Mouse (Mus musculus): ENCODE measurements around the gene Lrrc20. TPM values are rescaled to one million over a fixed set of nuclear protein-coding genes. Genes with fewer than 3 reads are reported as not detected.

The Lrrc20 gene
- polyA plus RNA-seq, 1 experiment = 5.8 TPM

DNA sequence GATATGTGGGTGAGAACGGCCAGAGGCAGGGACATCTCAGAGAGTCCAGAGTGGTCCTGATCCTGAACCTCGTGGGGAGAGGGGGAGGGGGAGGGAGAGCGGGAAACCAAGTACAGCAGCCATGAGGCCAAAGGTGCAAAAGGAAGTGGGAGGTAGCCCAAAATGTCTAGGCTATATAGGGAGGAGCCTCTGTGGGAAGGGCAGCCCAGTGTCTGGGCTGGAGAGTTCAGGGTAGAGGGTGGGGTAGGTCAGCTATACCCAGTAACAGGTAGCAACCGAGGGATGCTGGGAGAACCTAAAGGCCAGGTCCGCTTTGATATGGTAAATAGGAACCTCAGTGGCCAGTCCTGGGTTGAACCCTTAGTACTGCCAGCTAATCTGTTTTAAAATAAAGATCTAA lies 149.2 kb downstream of the Lrrc20 start:
- Histone ChIP-seq H3K36me3 (ENCODE audit: control insufficient read depth, insufficient read depth, low read length) (no peaks in the 10 kb centered on the region), H3K4me1 (ENCODE audit: control insufficient read depth, insufficient read depth, insufficient read length) (peaks cover 3% of the 10 kb centered on the region; the same call in 1 of the 2 replicates), H3K27ac (ENCODE audit: insufficient read depth, low read length) (no peak overlapping the region), H3K4me3 (ENCODE audit: extremely low read depth, insufficient read depth, insufficient read length) (no peak overlapping the region), H3K27me3 (ENCODE audit: control insufficient read depth, insufficient read depth, low read length) (peaks cover 8% of the 10 kb centered on the region; the same call in 1 of the 2 replicates)
- DNase-seq (ENCODE audit: low read depth in 1 of 2, low spot score in 2 of 2) = no peak
- TF ChIP-seq POLR2A (IDR thresholded peaks at IDR 0.05; ENCODE audit: low read depth, low read length) (no peak), CTCF (IDR thresholded peaks at IDR 0.05; ENCODE audit: extremely low read depth, insufficient read depth, insufficient read length, insufficient replicate concordance) (no peak)
- WGBS = 69% methylated on average over 5 of the region's 5 CpGs

DNA sequence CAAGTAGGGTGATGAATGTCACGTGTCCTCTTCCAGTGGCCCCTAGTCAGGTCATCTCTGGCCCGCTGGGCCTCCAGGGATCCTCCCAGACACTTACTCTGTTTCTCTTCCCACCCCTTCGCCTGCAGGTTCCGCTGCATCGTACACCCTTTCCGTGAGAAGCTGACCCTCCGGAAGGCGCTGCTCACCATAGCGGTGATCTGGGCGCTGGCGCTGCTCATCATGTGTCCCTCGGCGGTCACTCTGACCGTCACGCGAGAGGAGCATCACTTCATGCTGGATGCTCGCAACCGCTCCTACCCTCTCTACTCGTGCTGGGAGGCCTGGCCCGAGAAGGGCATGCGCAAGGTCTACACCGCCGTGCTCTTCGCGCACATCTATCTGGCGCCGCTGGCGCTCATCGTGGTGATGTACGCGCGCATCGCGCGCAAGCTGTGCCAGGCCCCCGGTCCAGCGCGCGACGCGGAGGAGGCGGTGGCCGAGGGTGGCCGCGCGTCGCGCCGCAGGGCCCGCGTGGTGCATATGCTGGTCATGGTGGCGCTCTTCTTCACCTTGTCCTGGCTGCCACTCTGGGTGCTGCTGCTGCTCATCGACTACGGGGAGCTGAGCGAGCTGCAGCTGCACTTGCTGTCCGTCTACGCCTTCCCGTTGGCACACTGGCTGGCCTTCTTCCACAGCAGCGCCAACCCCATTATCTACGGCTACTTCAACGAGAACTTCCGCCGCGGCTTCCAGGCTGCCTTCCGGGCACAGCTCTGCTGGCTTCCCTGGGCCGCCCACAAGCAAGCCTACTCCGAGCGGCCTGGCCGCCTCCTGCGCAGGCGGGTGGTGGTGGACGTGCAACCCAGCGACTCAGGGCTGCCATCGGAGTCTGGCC lies 150.0 kb downstream of the Lrrc20 start:
- Histone ChIP-seq H3K27ac (ENCODE audit: insufficient read depth, low read length) (no peak overlapping the region), H3K4me3 (ENCODE audit: extremely low read depth, insufficient read depth, insufficient read length) (peak overlapping the region; percentile 26; the same call in 1 of the 2 replicates), H3K4me1 (ENCODE audit: control insufficient read depth, insufficient read depth, insufficient read length) (peaks cover 3% of the 10 kb centered on the region; the same call in 1 of the 2 replicates), H3K36me3 (ENCODE audit: control insufficient read depth, insufficient read depth, low read length) (no peaks in the 10 kb centered on the region), H3K27me3 (ENCODE audit: control insufficient read depth, insufficient read depth, low read length) (peaks cover 8% of the 10 kb centered on the region; the same call in 1 of the 2 replicates)
- no peak for TF ChIP-seq CTCF (IDR thresholded peaks at IDR 0.05; ENCODE audit: extremely low read depth, insufficient read depth, insufficient read length, insufficient replicate concordance)
- TF ChIP-seq POLR2A (IDR thresholded peaks at IDR 0.05; ENCODE audit: low read depth, low read length) = no peak
- DNase-seq (ENCODE audit: low read depth in 1 of 2, low spot score in 2 of 2) = no peak
- 5% methylated on average over 74 of the region's 74 CpGs for WGBS

DNA sequence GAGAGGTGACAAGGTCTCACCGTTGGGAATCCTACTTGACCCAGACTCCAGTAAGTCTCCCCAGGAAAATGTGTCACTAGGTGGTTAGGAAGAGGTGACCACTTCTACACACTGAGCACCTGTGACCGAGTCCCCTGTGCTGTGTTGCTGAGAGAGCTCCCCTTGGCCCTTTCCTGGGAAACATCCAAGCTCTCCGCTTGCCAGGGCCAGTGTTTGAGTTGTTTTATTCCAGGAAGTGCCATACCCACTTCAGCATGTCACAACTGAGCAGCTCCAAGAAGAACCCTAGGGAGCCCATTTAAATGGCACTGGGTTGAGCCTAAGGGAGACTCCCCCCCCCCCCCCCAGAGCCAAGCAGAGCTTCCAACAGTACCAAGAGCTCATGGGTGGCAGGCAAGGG lies 150.9 kb downstream of the Lrrc20 start:
- Histone ChIP-seq H3K4me1 (ENCODE audit: control insufficient read depth, insufficient read depth, insufficient read length) (peaks cover 3% of the 10 kb centered on the region; the same call in 1 of the 2 replicates), H3K36me3 (ENCODE audit: control insufficient read depth, insufficient read depth, low read length) (no peaks in the 10 kb centered on the region), H3K27ac (ENCODE audit: insufficient read depth, low read length) (no peak overlapping the region), H3K27me3 (ENCODE audit: control insufficient read depth, insufficient read depth, low read length) (peaks cover 8% of the 10 kb centered on the region; the same call in 1 of the 2 replicates), H3K4me3 (ENCODE audit: extremely low read depth, insufficient read depth, insufficient read length) (no peak overlapping the region)
- no peak for DNase-seq (ENCODE audit: low read depth in 1 of 2, low spot score in 2 of 2)
- TF ChIP-seq POLR2A (IDR thresholded peaks at IDR 0.05; ENCODE audit: low read depth, low read length) = no peak
- no peak for TF ChIP-seq CTCF (IDR thresholded peaks at IDR 0.05; ENCODE audit: extremely low read depth, insufficient read depth, insufficient read length, insufficient replicate concordance)
- WGBS = 84% methylated on average over 3 of the region's 3 CpGs

DNA sequence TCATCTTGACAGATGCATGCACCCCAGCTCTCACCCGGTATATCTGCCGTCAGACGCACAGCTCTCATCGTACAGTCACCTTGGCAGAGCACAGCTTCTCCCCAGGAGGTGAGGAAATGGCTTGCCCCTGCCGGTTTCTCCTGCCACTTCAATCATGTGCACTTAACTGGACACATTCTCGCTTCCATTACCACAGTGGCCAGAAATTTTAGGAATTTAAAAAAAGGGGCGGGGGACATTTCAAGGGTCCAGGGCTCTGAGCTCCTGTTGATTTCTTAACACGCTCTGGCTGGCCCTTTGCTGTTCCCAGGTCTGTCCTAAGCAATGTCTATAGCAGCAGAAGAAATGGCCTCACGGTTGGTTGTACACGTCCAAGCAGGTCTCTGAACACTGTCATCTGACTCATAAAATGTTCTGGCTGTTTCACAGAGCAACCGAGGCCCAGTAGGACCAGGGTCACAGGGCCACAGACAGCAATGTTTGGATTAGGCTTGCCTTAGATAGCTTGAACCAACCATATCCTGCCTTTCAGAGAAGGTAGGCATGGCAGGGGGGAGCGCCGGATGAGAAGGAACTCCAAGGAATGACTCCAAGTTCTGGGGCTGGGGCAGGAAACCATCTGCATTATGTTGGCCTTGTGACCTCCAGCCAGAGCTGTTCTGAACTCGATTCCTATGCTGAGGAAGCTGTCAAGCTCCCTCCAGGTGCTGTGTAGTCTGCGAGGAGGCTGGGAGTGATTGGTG lies 151.8 kb downstream of the Lrrc20 start:
- no peak overlapping the region for H3K4me3 ChIP-seq (ENCODE audit: extremely low read depth, insufficient read depth, insufficient read length)
- H3K4me1 ChIP-seq (ENCODE audit: control insufficient read depth, insufficient read depth, insufficient read length) = peaks cover 3% of the 10 kb centered on the region; the same call in 1 of the 2 replicates
- WGBS = 87% methylated on average over 15 of the region's 15 CpGs
- no peaks in the 10 kb centered on the region for H3K36me3 ChIP-seq (ENCODE audit: control insufficient read depth, insufficient read depth, low read length)
- TF ChIP-seq POLR2A (IDR thresholded peaks at IDR 0.05; ENCODE audit: low read depth, low read length) = no peak
- TF ChIP-seq CTCF (IDR thresholded peaks at IDR 0.05; ENCODE audit: extremely low read depth, insufficient read depth, insufficient read length, insufficient replicate concordance) = no peak
- no peak overlapping the region for H3K27ac ChIP-seq (ENCODE audit: insufficient read depth, low read length)
- peaks cover 8% of the 10 kb centered on the region; the same call in 1 of the 2 replicates for H3K27me3 ChIP-seq (ENCODE audit: control insufficient read depth, insufficient read depth, low read length)
- DNase-seq (ENCODE audit: low read depth in 1 of 2, low spot score in 2 of 2) = no peak

DNA sequence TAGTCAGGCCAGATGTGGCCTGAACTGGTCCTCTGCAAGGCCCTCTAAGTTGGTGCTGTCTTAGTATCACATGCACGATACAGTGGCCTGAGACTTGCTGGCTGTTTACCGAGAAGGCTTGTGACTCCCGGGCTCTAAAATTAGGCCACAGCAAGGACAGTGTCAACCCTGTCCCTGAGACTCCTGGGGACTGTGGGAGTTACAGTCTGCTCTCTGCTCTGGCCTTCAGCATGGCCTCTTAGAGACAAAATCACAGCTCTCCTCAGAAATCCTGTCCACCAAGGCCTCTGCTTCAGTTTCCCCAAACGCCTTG lies 152.3 kb downstream of the Lrrc20 start:
- H3K27me3 ChIP-seq (ENCODE audit: control insufficient read depth, insufficient read depth, low read length) = peaks cover 8% of the 10 kb centered on the region; the same call in 1 of the 2 replicates
- no peak for DNase-seq (ENCODE audit: low read depth in 1 of 2, low spot score in 2 of 2)
- no peak for TF ChIP-seq POLR2A (IDR thresholded peaks at IDR 0.05; ENCODE audit: low read depth, low read length)
- no peak for TF ChIP-seq CTCF (IDR thresholded peaks at IDR 0.05; ENCODE audit: extremely low read depth, insufficient read depth, insufficient read length, insufficient replicate concordance)

More for the DNA sequence above, 152.3 kb downstream of the Lrrc20 start:
- no peak overlapping the region for H3K4me3 ChIP-seq (ENCODE audit: extremely low read depth, insufficient read depth, insufficient read length)
- no peak overlapping the region for H3K27ac ChIP-seq (ENCODE audit: insufficient read depth, low read length)
- WGBS = 81% methylated on average over 4 of the region's 4 CpGs
- H3K4me1 ChIP-seq (ENCODE audit: control insufficient read depth, insufficient read depth, insufficient read length) = peaks cover 3% of the 10 kb centered on the region; the same call in 1 of the 2 replicates
- no peaks in the 10 kb centered on the region for H3K36me3 ChIP-seq (ENCODE audit: control insufficient read depth, insufficient read depth, low read length)

Other genes starting within 250 kb of the Lrrc20 start
- 6.9 and 7.0 TPM in 2 replicates for gene Adamts14, start 202.4 kb upstream of the Lrrc20 start, polyA plus RNA-seq (2012; rRNA removed)
- gene Prf1, start 178.0 kb upstream of the Lrrc20 start, polyA plus RNA-seq (2012; rRNA removed) = 16.2 and 17.4 TPM in 2 replicates
- 11.7 and 15.0 TPM in 2 replicates for gene Pald1, start 92.3 kb upstream of the Lrrc20 start, polyA plus RNA-seq (2012; rRNA removed)
- 0.14 and 0.19 TPM in 2 replicates for gene Nodal, start 57.8 kb upstream of the Lrrc20 start, polyA plus RNA-seq (2012; rRNA removed)
- 93.7 and 133 TPM in 2 replicates for gene Eif4ebp2, start 23.1 kb upstream of the Lrrc20 start, polyA plus RNA-seq (2012; rRNA removed)
- gene Npffr1, start 119.7 kb downstream of the Lrrc20 start, polyA plus RNA-seq (2012; rRNA removed) = 0.02 TPM in 1 of 2 replicates, not detected in the other
- gene Ppa1, start 172.8 kb downstream of the Lrrc20 start, polyA plus RNA-seq (2012; rRNA removed) = 8.2 and 9.5 TPM in 2 replicates
- gene Sar1a, start 204.5 kb downstream of the Lrrc20 start, polyA plus RNA-seq (2012; rRNA removed) = 29.7 and 42.7 TPM in 2 replicates
- gene Tysnd1, start 219.7 kb downstream of the Lrrc20 start, polyA plus RNA-seq (2012; rRNA removed) = 43.2 and 67.7 TPM in 2 replicates
- gene Aifm2, start 239.5 kb downstream of the Lrrc20 start, polyA plus RNA-seq (2012; rRNA removed) = 3.6 and 4.2 TPM in 2 replicates

All from spleen, adult 2 months (tissue).